Mouse (Mus musculus) lung, adult 2 months (tissue): ENCODE results near the gene Kcnc3.

Source experiments
- CTCF ChIP-seq: fragments of 200-500 bp; IDR thresholded peaks from 2 replicates; pipeline ENCODE4 v1.5.1; 2011; ENCODE audit warnings: mild to moderate bottlenecking, low read length, control low read depth; ENCODE audit not compliant: insufficient read depth
- POLR2A ChIP-seq: fragments of 200-500 bp; IDR thresholded peaks from 2 replicates; pipeline ENCODE4 v1.6.1; 2011; ENCODE audit warnings: low read depth, mild to moderate bottlenecking, control low read depth, low read length, borderline replicate concordance; ENCODE audit errors: extremely low read depth

DNA sequence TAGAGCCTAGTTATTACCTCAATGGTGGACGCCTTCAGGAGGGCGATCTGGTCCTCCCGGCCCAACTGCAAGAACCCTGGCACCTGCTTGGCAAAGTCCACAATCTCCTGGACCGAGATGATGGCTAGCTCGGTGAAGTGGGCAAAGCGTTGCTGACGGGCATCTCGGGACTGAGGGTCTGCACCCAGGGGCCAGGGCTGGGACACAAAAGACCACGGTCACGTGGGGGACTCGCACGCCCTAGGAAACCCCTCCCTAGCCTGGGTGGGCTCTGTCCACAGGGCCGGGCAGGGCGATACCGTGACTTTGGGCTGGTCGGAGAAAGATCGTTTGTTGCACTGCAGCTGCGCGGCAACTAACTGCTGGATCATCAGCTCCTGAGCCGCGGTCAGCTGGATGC is 39.2 kb upstream of the Kcnc3 start:
- no peak for TF ChIP-seq CTCF
- no peak for TF ChIP-seq POLR2A
